Mouse (Mus musculus): ENCODE results near the gene Dmp1. TPM values are rescaled to one million over a fixed set of nuclear protein-coding genes. Genes with fewer than 3 reads are reported as not detected.

Gene Dmp1
- 0.61 and 0.72 TPM in 2 replicates for polyA plus RNA-seq (2015; fragmentation: Nextera tagmentation; extraction: Ambion mirVana)

DNA sequence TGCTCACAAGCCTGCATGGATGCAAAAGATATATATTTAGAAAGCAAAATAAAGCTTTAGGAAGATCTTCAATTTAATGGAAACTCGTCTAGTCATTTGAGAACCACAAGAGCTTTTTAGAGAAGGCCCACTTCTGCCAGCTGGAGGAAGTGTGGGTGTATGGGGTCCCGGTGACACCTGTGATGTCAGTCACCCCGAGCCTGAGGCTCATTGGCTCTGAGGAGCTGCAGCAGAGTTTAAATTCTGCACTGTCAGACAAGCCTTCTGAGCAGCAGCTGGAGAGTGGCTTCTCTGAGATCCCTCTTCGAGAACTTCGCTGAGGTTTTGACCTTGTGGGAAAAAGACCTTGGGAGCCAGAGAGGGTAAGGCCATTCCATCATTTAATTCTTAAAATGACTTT lies at the start of gene Dmp1:
Gene Dmp1, plus strand, starts transcription at position 263 of the 400 bp plus-strand sequence.
- WGBS, result 52% methylated on average over 5 of the region's 5 CpGs
- H3K9me3 ChIP-seq, result no peaks in the 10 kb centered on the region
- H3K4me3 ChIP-seq (replicated peaks), result no peak within 1 kb of the TSS
- H3K27ac ChIP-seq, result no peak within 1 kb of the TSS
- no peak within 1 kb of the TSS for H3K4me2 ChIP-seq (replicated peaks)
- no peak within 1 kb of the TSS for H3K9ac ChIP-seq
- no peak for ATAC-seq
- no peaks in the 10 kb centered on the region for H3K4me1 ChIP-seq (replicated peaks)
- H3K27me3 ChIP-seq (replicated peaks), result no peaks in the 10 kb centered on the region
- no peaks in the 10 kb centered on the region for H3K36me3 ChIP-seq

GRCm38 (mm10) chr5:104157701-104158100 lies 44.7 kb upstream of the Dmp1 start:
- no peaks in the 10 kb centered on the region for H3K36me3 ChIP-seq
- H3K27ac ChIP-seq, result no peak overlapping the region
- no peak for ATAC-seq
- H3K4me1 ChIP-seq (replicated peaks), result no peaks in the 10 kb centered on the region
- no peaks in the 10 kb centered on the region for H3K9me3 ChIP-seq
- no peaks in the 10 kb centered on the region for H3K27me3 ChIP-seq (replicated peaks)
- 91% methylated on average over 7 of the region's 7 CpGs for WGBS
- H3K9ac ChIP-seq, result no peak overlapping the region
- H3K4me2 ChIP-seq (replicated peaks), result no peak overlapping the region
- H3K4me3 ChIP-seq (replicated peaks), result no peak overlapping the region

DNA sequence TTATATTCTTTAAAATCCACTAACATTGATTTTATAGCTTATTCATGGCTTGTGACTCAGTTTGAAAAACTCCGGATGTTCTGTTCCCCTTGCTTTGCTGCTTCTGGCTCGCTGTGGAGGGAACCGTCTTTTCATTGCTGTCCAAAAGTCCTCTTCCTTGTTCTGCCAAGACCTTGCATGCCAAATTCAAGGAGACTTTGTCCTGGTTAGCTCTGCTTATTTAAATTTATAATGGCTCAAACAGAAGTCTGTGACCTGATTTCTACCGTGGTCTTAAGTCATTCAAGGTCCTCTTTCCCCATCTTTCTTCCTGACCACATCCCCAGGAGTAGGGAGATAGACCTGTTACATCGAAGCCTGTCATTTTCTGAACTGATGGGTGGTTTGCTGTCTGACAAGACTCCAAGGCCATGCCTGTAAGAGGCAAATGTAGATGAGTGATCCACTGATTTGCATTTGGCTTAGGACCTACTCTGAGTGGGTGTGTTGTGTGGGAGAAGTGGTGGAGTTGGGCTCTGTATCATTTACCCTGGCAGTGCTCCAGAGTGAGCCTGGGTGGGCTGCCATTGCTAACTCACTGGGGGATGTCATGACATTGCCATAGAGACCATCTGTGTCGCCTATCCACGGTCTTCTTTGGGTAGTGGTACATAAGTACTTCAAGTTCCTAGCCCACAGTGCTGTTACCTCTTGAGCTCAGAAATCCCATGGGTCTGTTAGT lies 43.9 kb upstream of the Dmp1 start:
- 83% methylated on average over 7 of the region's 7 CpGs for WGBS
- no peak for ATAC-seq
- no peak overlapping the region for H3K4me2 ChIP-seq (replicated peaks)

GRCm38 (mm10) chr5:104160581-104160980 lies 41.8 kb upstream of the Dmp1 start:
- WGBS, result 81% methylated on average over 3 of the region's 3 CpGs
- Histone ChIP-seq H3K4me1 (replicated peaks) (no peaks in the 10 kb centered on the region), H3K4me2 (replicated peaks) (no peak overlapping the region), H3K36me3 (no peaks in the 10 kb centered on the region), H3K27me3 (replicated peaks) (no peaks in the 10 kb centered on the region), H3K9ac (no peak overlapping the region), H3K27ac (no peak overlapping the region), H3K4me3 (replicated peaks) (no peak overlapping the region), H3K9me3 (no peaks in the 10 kb centered on the region)
- ATAC-seq, result no peak

More for the DNA sequence above, 43.9 kb upstream of the Dmp1 start:
- Histone ChIP-seq H3K9me3 (no peaks in the 10 kb centered on the region), H3K4me3 (replicated peaks) (no peak overlapping the region), H3K4me1 (replicated peaks) (no peaks in the 10 kb centered on the region), H3K9ac (no peak overlapping the region), H3K36me3 (no peaks in the 10 kb centered on the region), H3K27ac (no peak overlapping the region), H3K27me3 (replicated peaks) (no peaks in the 10 kb centered on the region)

DNA sequence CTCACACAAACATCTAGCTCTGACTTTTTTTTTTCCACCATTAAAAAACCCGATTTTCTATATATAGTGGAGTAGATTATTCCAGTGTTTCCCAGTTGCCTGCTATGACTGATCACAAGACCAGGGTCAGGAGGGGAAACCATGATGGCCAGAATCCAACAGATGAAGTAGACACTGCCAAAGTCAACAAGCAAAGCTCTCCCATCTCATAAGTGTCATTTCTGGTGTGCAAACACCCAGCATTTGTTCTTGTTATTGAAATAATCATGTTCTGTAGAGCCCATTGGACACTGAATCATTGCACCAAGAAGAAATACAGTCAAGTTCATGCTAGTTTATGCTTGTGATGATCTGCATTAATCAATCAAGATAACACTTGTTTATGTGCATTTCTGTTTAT lies 41.0 kb upstream of the Dmp1 start:
- no peak overlapping the region for H3K4me2 ChIP-seq (replicated peaks)
- 71% methylated on average over 1 of the region's 1 CpGs for WGBS

GRCm38 (mm10) chr5:104163536-104163935 lies 38.9 kb upstream of the Dmp1 start:
- H3K9ac ChIP-seq, result no peak overlapping the region
- no peaks in the 10 kb centered on the region for H3K27me3 ChIP-seq (replicated peaks)
- no peak overlapping the region for H3K4me3 ChIP-seq (replicated peaks)
- no peaks in the 10 kb centered on the region for H3K9me3 ChIP-seq
- H3K36me3 ChIP-seq, result no peaks in the 10 kb centered on the region
- no peaks in the 10 kb centered on the region for H3K4me1 ChIP-seq (replicated peaks)
- ATAC-seq, result no peak
- no peak overlapping the region for H3K27ac ChIP-seq
- no peak overlapping the region for H3K4me2 ChIP-seq (replicated peaks)
- 85% methylated on average over 4 of the region's 4 CpGs for WGBS

More for the DNA sequence above, 41.0 kb upstream of the Dmp1 start:
- H3K4me1 ChIP-seq (replicated peaks), result no peaks in the 10 kb centered on the region
- no peaks in the 10 kb centered on the region for H3K36me3 ChIP-seq
- ATAC-seq, result no peak
- no peak overlapping the region for H3K9ac ChIP-seq
- no peak overlapping the region for H3K27ac ChIP-seq
- no peak overlapping the region for H3K4me3 ChIP-seq (replicated peaks)
- no peaks in the 10 kb centered on the region for H3K9me3 ChIP-seq
- H3K27me3 ChIP-seq (replicated peaks), result no peaks in the 10 kb centered on the region

DNA sequence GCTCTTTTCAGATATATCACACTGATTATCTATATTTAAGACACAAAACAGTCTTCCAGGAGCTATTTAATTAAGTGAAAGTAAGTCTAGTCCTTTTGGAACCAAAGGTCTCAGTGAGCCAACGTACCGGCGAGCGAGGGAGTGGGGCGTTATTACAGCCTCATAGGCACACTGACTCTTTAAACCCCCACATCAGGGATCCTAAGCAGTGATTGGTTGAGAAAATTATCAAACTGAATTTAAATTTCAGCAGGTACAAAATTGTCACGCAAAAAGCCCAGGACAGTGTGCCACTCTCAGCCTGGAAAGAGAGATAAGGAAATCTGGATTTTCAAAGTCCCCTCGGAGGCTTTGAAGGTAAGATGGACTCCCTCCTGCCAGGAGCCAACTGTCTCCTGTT lies 32.0 kb upstream of the Dmp1 start, which contains the start of gene Dspp:
Gene Dspp, plus strand, starts transcription at position 301 of the 400 bp plus-strand sequence.
- Histone ChIP-seq H3K9ac (no peak within 1 kb of the TSS), H3K4me3 (replicated peaks) (no peak within 1 kb of the TSS), H3K9me3 (no peaks in the 10 kb centered on the region), H3K4me1 (replicated peaks) (no peaks in the 10 kb centered on the region), H3K36me3 (no peaks in the 10 kb centered on the region), H3K27me3 (replicated peaks) (no peaks in the 10 kb centered on the region), H3K27ac (no peak within 1 kb of the TSS), H3K4me2 (replicated peaks) (no peak within 1 kb of the TSS)
- no peak for ATAC-seq
- 80% methylated on average over 7 of the region's 7 CpGs for WGBS

DNA sequence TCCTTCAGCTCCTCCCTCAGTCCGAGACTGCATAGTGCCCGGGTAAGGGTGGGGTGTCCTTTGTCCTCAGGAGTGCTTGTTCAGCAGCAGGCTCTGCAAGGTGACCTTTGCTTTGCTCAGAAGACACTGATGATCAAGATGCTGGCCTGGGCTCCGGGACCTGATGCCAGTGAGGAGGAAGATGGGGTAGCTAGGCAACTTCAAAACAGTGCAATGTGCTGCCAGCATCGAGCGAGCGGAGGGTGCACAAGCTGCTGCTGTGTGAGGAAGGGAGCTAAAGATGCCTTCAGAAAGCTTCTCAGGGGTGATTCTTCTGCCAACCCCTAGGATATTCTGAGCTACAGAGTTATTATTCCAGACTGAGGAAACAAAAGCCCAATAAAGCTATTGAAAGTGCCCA lies 29.3 kb upstream of the Dmp1 start:
- no peak overlapping the region for H3K9ac ChIP-seq
- no peaks in the 10 kb centered on the region for H3K27me3 ChIP-seq (replicated peaks)
- H3K36me3 ChIP-seq, result no peaks in the 10 kb centered on the region
- H3K4me3 ChIP-seq (replicated peaks), result no peak overlapping the region
- H3K4me1 ChIP-seq (replicated peaks), result no peaks in the 10 kb centered on the region
- no peak overlapping the region for H3K4me2 ChIP-seq (replicated peaks)
- no peak overlapping the region for H3K27ac ChIP-seq
- H3K9me3 ChIP-seq, result no peaks in the 10 kb centered on the region
- ATAC-seq, result no peak
- 79% methylated on average over 6 of the region's 6 CpGs for WGBS

DNA sequence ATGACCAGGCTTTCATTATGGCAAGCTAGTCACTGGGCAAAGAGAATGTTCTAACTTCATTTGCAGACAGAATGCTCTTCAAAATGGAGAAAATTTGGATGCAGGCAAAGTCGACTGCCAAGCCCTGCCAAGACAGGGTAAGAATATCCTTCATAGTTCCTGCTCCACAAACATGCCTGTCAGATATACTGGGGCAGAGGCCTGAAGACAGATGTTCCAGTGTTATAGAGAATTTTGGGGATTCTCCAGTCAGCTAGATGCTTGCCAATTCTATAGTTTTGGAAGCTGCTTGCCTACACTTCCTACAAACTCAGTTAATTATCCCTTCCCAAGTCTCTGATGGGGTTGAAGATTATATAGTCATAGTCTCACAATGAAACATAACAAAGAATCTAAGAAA lies 18.7 kb upstream of the Dmp1 start:
- Histone ChIP-seq H3K27ac (no peak overlapping the region), H3K9ac (no peak overlapping the region), H3K4me3 (replicated peaks) (no peak overlapping the region), H3K4me1 (replicated peaks) (no peaks in the 10 kb centered on the region), H3K36me3 (no peaks in the 10 kb centered on the region), H3K9me3 (no peaks in the 10 kb centered on the region), H3K27me3 (replicated peaks) (no peaks in the 10 kb centered on the region), H3K4me2 (replicated peaks) (no peak overlapping the region)
- WGBS, result 85% methylated on average over 1 of the region's 1 CpGs
- ATAC-seq, result no peak

- no peak for ATAC-seq
- 71% methylated on average over 3 of the region's 3 CpGs for WGBS
- no peaks in the 10 kb centered on the region for H3K4me1 ChIP-seq (replicated peaks)
Measured at GRCm38 (mm10) chr5:104187281-104187680, 15.1 kb upstream of the Dmp1 start.

GRCm38 (mm10) chr5:104195086-104195485 lies 7.3 kb upstream of the Dmp1 start:
- H3K27me3 ChIP-seq (replicated peaks), result no peaks in the 10 kb centered on the region
- 92% methylated on average over 1 of the region's 1 CpGs for WGBS
- H3K4me2 ChIP-seq (replicated peaks), result no peak overlapping the region
- no peak for ATAC-seq
- H3K9ac ChIP-seq, result no peak overlapping the region
- H3K4me1 ChIP-seq (replicated peaks), result no peaks in the 10 kb centered on the region
- H3K4me3 ChIP-seq (replicated peaks), result no peak overlapping the region
- no peaks in the 10 kb centered on the region for H3K36me3 ChIP-seq
- H3K9me3 ChIP-seq, result no peaks in the 10 kb centered on the region
- H3K27ac ChIP-seq, result no peak overlapping the region

More at GRCm38 (mm10) chr5:104187281-104187680, 15.1 kb upstream of the Dmp1 start:
- no peaks in the 10 kb centered on the region for H3K9me3 ChIP-seq
- H3K27ac ChIP-seq, result no peak overlapping the region
- H3K9ac ChIP-seq, result no peak overlapping the region
- no peak overlapping the region for H3K4me3 ChIP-seq (replicated peaks)
- H3K36me3 ChIP-seq, result no peaks in the 10 kb centered on the region
- H3K4me2 ChIP-seq (replicated peaks), result no peak overlapping the region
- no peaks in the 10 kb centered on the region for H3K27me3 ChIP-seq (replicated peaks)

DNA sequence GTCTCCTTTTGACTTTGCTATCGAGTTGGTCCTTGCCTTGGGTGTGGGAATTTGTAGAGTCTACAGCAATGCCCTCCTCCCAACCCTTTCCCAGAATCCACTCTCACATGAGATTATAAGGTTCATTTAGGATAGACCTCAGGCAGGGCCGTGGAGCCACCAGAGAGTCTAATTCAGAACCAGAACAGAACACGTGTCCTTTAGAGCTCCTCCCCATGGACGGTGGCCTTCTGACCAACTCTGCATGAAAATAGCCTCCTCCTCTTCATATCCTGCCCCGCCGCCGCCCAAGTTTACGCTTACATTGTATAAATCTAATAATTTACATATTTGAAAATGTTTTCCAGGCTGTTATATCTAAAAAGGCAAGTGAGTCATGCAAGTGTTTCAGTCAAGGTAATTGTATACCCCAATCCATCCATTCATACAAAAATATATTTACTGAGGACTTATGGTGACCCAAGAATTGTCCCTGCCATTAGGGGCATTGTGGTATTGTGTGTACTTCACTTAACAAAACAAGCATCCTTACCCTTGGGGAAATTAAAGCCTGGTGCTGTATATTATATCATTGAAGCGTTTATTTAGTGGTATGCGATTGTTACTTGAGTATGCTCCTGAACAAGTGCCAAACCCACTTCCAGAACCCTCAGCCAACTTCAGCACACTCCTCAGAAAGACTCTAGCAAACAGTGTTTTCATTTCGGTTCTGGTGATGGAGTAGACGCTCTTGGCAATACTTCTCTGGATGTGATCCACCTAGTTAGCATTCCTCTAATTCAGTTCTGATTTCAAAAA lies 1.1 kb upstream of the Dmp1 start:
- WGBS, result 81% methylated on average over 12 of the region's 12 CpGs
- Histone ChIP-seq H3K9ac (no peak overlapping the region), H3K9me3 (no peaks in the 10 kb centered on the region), H3K4me3 (replicated peaks) (no peak overlapping the region), H3K27ac (no peak overlapping the region), H3K36me3 (no peaks in the 10 kb centered on the region), H3K4me2 (replicated peaks) (no peak overlapping the region), H3K27me3 (replicated peaks) (no peaks in the 10 kb centered on the region), H3K4me1 (replicated peaks) (no peaks in the 10 kb centered on the region)
- ATAC-seq, result no peak

Data from intestine, embryonic 15.5 days (tissue).